Mouse (Mus musculus): ENCODE results near the gene Siglecf. TPM values are rescaled to one million over a fixed set of nuclear protein-coding genes. Genes with fewer than 3 reads are reported as not detected.

Gene Siglecf
- polyA plus RNA-seq, 1 experiment from 2014 or later, result not detected

DNA sequence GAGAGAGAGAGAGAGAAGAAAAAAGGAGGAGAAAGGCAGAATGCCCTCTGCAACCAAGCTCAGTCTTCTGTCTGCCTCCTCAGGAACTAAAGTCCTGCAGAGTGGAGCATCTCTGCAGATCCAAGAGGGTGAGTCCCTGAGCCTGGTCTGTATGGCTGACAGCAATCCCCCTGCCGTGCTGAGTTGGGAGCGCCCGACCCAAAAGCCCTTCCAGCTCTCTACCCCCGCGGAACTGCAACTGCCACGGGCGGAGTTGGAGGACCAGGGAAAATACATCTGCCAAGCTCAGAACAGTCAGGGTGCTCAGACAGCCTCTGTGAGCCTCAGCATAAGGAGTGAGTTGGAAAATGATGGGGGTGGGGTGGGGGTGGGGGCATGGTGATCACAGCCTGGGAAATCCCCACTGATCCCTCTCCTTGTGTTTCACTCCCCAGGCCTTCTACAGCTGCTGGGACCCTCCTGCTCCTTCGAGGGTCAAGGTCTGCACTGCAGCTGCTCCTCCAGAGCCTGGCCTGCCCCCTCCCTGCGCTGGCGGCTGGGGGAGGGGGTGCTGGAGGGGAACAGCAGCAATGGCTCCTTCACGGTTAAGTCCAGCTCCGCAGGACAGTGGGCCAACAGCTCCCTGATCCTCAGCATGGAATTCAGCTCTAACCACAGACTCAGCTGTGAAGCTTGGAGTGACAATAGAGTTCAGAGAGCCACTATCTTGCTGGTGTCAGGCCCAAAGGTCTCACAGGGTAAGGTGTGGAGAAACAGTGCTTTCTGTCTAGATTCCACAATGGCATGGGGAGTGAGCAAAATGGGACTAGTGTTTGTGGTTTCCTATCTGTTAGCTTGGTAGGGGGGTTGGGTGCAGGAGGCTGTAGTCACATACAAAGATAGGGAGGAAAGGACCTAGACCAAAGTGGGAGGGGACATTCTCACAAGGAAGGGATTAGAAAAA lies 4.0 kb downstream of the Siglecf start:
- ATAC-seq (replicated peaks; ENCODE audit: low FRiP score, low read depth) (0 out of 2 replicates have a peak, but pooled peaks have one; percentile 33), DNase-seq (ENCODE audit: low spot score) (peak; percentile 6)
- Histone ChIP-seq H3K4me2 (ENCODE audit: low read length) (no peak overlapping the region), H3K4me3 (replicated peaks; ENCODE audit: low read depth, low read length) (no peak overlapping the region), H3K9ac (ENCODE audit: low read depth, low read length) (no peak overlapping the region), H3K27ac (no peak overlapping the region), H3K4me1 (replicated peaks; ENCODE audit: insufficient read depth, low read length) (no peaks in the 10 kb centered on the region), H3K9me3 (replicated peaks; ENCODE audit: low read length) (no peaks in the 10 kb centered on the region), H3K36me3 (ENCODE audit: insufficient read depth, low read length) (no peaks in the 10 kb centered on the region), H3K27me3 (ENCODE audit: insufficient read depth, low read length) (no peaks in the 10 kb centered on the region)
- 6% methylated on average over 12 of the region's 12 CpGs for WGBS
- no peak for TF ChIP-seq CTCF (IDR thresholded peaks at IDR 0.05; ENCODE audit: low read depth)

DNA sequence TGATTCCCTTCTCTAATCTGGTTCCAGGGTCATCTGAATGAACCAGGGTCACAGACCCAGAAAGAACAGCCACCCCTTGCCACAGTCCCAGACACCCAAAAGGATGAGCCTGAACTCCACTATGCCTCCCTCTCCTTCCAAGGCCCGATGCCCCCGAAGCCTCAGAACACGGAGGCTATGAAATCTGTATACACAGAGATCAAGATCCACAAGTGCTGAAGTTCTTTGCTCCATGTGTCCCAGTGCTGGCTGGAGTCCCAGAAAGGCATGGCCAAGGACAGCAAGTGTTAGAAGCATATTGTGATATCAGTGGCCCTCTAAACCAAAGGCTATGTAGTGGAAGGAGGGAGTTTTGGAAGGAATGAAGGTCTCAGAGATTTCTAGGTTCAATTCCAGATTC lies 7.4 kb downstream of the Siglecf start:
- no peaks in the 10 kb centered on the region for H3K4me1 ChIP-seq (replicated peaks; ENCODE audit: insufficient read depth, low read length)
- DNase-seq (ENCODE audit: low spot score) (no peak), ATAC-seq (replicated peaks; ENCODE audit: low FRiP score, low read depth) (no peak)
- no peaks in the 10 kb centered on the region for H3K36me3 ChIP-seq (ENCODE audit: insufficient read depth, low read length)
- no peaks in the 10 kb centered on the region for H3K27me3 ChIP-seq (ENCODE audit: insufficient read depth, low read length)
- no peaks in the 10 kb centered on the region for H3K9me3 ChIP-seq (replicated peaks; ENCODE audit: low read length)
- H3K4me2 ChIP-seq (ENCODE audit: low read length), result no peak overlapping the region
- TF ChIP-seq CTCF (IDR thresholded peaks at IDR 0.05; ENCODE audit: low read depth), result no peak
- no peak overlapping the region for H3K4me3 ChIP-seq (replicated peaks; ENCODE audit: low read depth, low read length)
- no peak overlapping the region; the same call in 1 of the 2 replicates for H3K9ac ChIP-seq (ENCODE audit: low read depth, low read length)
- H3K27ac ChIP-seq, result no peak overlapping the region
- WGBS, result 88% methylated on average over 3 of the region's 3 CpGs

DNA sequence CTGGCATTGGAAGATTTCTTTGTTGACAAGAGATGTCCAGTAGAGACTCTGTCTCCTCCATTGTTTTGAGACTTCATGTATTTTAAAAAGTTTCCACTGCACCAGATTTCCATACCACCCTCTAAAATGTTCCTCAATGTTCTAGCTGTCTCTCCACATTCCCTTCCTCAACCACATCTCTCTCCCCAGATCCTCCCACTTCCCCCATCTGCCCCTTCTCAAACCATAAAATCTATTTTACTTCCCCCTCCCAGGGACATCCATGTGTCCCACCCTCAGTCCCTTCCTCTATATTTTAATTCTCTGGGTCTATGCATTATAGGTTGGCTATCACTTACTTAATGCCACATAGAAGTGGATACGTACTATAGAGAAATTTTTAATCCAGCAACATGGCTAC lies 10.3 kb downstream of the Siglecf start:
- 89% methylated on average over 1 of the region's 1 CpGs for WGBS
- Histone ChIP-seq H3K36me3 (ENCODE audit: insufficient read depth, low read length) (no peaks in the 10 kb centered on the region), H3K27ac (no peak overlapping the region), H3K9ac (ENCODE audit: low read depth, low read length) (no peak overlapping the region), H3K27me3 (ENCODE audit: insufficient read depth, low read length) (no peaks in the 10 kb centered on the region), H3K9me3 (replicated peaks; ENCODE audit: low read length) (no peaks in the 10 kb centered on the region), H3K4me1 (replicated peaks; ENCODE audit: insufficient read depth, low read length) (no peaks in the 10 kb centered on the region), H3K4me3 (replicated peaks; ENCODE audit: low read depth, low read length) (no peak overlapping the region), H3K4me2 (ENCODE audit: low read length) (no peak overlapping the region)
- TF ChIP-seq CTCF (IDR thresholded peaks at IDR 0.05; ENCODE audit: low read depth), result no peak
- ATAC-seq (replicated peaks; ENCODE audit: low FRiP score, low read depth), result no peak
- DNase-seq (ENCODE audit: low spot score), result no peak

DNA sequence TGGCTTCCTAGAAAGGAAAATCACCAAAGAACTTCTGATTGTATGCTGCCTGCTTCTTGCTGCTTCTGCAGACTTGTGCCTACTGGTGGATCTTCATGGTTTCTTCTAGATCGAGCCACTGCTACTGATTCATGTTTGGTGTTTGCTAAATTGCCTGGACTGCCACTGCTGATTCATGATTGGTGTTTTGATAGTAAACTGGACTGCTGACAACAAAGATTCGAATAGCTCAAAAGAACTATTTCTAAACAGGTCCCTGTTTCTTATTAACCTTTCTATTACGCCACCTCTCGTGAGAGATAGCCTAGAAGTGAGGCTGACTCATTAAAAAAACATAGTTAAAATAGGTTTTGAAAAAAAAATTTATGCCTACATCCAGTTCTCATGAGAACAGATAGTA lies 10.9 kb downstream of the Siglecf start:
- Histone ChIP-seq H3K4me1 (replicated peaks; ENCODE audit: insufficient read depth, low read length) (no peaks in the 10 kb centered on the region), H3K4me2 (ENCODE audit: low read length) (no peak overlapping the region), H3K9me3 (replicated peaks; ENCODE audit: low read length) (no peaks in the 10 kb centered on the region), H3K27ac (no peak overlapping the region), H3K27me3 (ENCODE audit: insufficient read depth, low read length) (no peaks in the 10 kb centered on the region), H3K36me3 (ENCODE audit: insufficient read depth, low read length) (no peaks in the 10 kb centered on the region), H3K9ac (ENCODE audit: low read depth, low read length) (no peak overlapping the region), H3K4me3 (replicated peaks; ENCODE audit: low read depth, low read length) (no peak overlapping the region)
- 62% methylated on average over 4 of the region's 4 CpGs for WGBS
- no peak for DNase-seq (ENCODE audit: low spot score)
- no peak for TF ChIP-seq CTCF (IDR thresholded peaks at IDR 0.05; ENCODE audit: low read depth)
- ATAC-seq (replicated peaks; ENCODE audit: low FRiP score, low read depth), result no peak

DNA sequence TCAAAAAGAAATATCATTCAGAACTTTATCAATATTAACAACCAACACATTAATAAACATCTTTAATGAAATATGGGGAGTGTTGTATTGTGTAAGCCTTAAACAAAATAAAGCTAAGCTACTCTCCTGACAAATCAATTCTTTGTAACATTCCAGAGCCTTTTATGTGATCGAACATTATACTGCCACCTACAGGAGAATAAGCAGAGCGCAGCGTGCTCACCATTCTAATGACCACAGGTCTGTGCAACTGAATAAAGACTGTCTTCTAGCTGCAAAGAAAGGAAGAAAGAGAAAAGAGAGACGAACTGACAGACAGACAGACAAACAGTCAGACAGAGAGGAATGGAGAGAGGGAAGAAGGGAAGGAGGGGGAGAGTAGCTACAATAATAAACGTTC lies 27.1 kb downstream of the Siglecf start:
- Histone ChIP-seq H3K27me3 (ENCODE audit: insufficient read depth, low read length) (no peaks in the 10 kb centered on the region), H3K4me2 (ENCODE audit: low read length) (no peak overlapping the region), H3K4me3 (replicated peaks; ENCODE audit: low read depth, low read length) (no peak overlapping the region), H3K36me3 (ENCODE audit: insufficient read depth, low read length) (no peaks in the 10 kb centered on the region), H3K27ac (no peak overlapping the region), H3K9me3 (replicated peaks; ENCODE audit: low read length) (no peaks in the 10 kb centered on the region), H3K9ac (ENCODE audit: low read depth, low read length) (no peak overlapping the region), H3K4me1 (replicated peaks; ENCODE audit: insufficient read depth, low read length) (no peaks in the 10 kb centered on the region)
- ATAC-seq (replicated peaks; ENCODE audit: low FRiP score, low read depth) (no peak), DNase-seq (ENCODE audit: low spot score) (peak; percentile 84)
- WGBS, result 18% methylated on average over 5 of the region's 5 CpGs
- TF ChIP-seq CTCF (IDR thresholded peaks at IDR 0.05; ENCODE audit: low read depth), result peak; percentile 85

DNA sequence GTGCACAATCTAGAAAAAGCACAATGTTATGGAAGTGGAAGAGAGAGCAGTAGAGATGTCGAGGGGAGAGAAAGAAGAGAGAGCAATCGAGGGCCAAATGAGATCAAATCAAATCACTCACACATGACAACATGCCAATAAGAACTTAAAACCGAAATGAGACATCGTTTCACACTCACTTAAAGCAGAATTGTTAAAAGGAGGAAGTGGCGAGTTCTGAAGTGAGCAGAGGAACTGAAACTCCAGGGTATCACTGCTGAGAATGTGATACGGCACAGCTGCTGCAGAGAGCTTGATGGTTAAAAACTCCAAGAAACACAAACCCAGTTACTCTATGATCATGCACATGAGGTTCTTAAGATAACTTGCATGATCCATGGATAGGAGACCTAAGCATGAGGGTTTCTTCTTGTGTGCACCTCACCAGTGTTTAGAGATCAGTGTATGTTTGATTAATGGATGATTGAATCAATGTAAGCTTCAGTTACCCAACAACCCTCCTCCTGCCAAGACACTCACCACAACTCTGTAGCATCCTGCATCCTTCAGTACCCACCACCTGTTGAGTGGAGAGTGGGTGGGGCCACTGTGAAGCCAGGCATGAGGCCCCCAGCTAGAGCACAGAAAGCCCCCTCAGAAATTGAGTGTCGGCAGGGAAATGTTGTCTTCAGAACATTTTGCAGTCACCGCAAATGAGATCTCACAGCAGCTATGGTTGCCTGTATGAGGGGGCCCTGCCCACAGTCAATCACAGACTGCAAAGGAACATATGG lies 41.4 kb downstream of the Siglecf start:
- H3K4me1 ChIP-seq (replicated peaks; ENCODE audit: insufficient read depth, low read length), result no peaks in the 10 kb centered on the region
- no peak overlapping the region for H3K9ac ChIP-seq (ENCODE audit: low read depth, low read length)
- no peak for TF ChIP-seq CTCF (IDR thresholded peaks at IDR 0.05; ENCODE audit: low read depth)
- no peak overlapping the region for H3K27ac ChIP-seq
- H3K27me3 ChIP-seq (ENCODE audit: insufficient read depth, low read length), result no peaks in the 10 kb centered on the region
- H3K4me3 ChIP-seq (replicated peaks; ENCODE audit: low read depth, low read length), result no peak overlapping the region
- DNase-seq (ENCODE audit: low spot score) (no peak), ATAC-seq (replicated peaks; ENCODE audit: low FRiP score, low read depth) (no peak)
- 68% methylated on average over 8 of the region's 8 CpGs for WGBS
- H3K9me3 ChIP-seq (replicated peaks; ENCODE audit: low read length), result no peaks in the 10 kb centered on the region
- no peak overlapping the region for H3K4me2 ChIP-seq (ENCODE audit: low read length)
- H3K36me3 ChIP-seq (ENCODE audit: insufficient read depth, low read length), result no peaks in the 10 kb centered on the region
